Mouse (Mus musculus) heart, embryonic 16.5 days (tissue): ENCODE measurements at regions not wholly inside any gene's neighbourhood (a gene's known extent, or its start where the extent isn't known, plus 50 kb on each side); places are given as distances from the start of the nearest gene placed in this dataset.

Source experiments
- ATAC-seq: fragments of 200-750 bp; cut with Nextera tagmentation; replicated peaks from 2 replicates; pipeline ENCODE4 v1.8.0; 2017; ENCODE audit warnings: moderate number of reproducible peaks; ENCODE audit not compliant: insufficient read depth, low FRiP score; ENCODE audit errors: extremely low read depth
- H3K27ac ChIP-seq: fragments of 300-500 bp; sonication (generic); 2 replicates; pipeline ENCODE4 v1.5.1; 2014; ENCODE audit warnings: mild to moderate bottlenecking, low read length, control low read depth, moderate library complexity
- H3K27me3 ChIP-seq: fragments of 300-500 bp; sonication (generic); 2 replicates; pipeline ENCODE4 v1.6.1; 2014; ENCODE audit warnings: low read length, mixed read lengths; ENCODE audit not compliant: control insufficient read depth, insufficient read depth
- H3K36me3 ChIP-seq: fragments of 300-500 bp; sonication (generic); 2 replicates; pipeline ENCODE4 v1.6.1; 2014; ENCODE audit not compliant: control insufficient read depth, insufficient read depth
- H3K4me1 ChIP-seq: fragments of 300-500 bp; sonication (generic); 2 replicates; pipeline ENCODE4 v1.6.1; 2014; ENCODE audit warnings: low read length, mixed read lengths; ENCODE audit not compliant: control insufficient read depth, insufficient read depth
- H3K4me2 ChIP-seq: fragments of 300-500 bp; sonication (generic); 2 replicates; pipeline ENCODE4 v1.6.1; 2014; ENCODE audit warnings: low read depth, mild to moderate bottlenecking, control low read depth, low read length
- H3K4me3 ChIP-seq: fragments of 300-500 bp; sonication (generic); 2 replicates; pipeline ENCODE4 v1.5.1; 2014; ENCODE audit warnings: mild to moderate bottlenecking, control low read depth, low read length
- H3K9ac ChIP-seq: fragments of 300-500 bp; sonication (generic); 2 replicates; pipeline ENCODE4 v1.6.1; 2014; ENCODE audit warnings: low read length, control low read depth
- H3K9me3 ChIP-seq: fragments of 300-500 bp; sonication (generic); replicated peaks from 2 replicates; pipeline ENCODE4 v1.6.1; 2016; ENCODE audit warnings: low read length; ENCODE audit not compliant: control insufficient read depth
- WGBS: fragments of 180-500 bp; shearing (Covaris S2); extraction: QIAGEN DNeasy Blood & Tissue Kit; methylation state at CpG from one replicate; pipeline ENCODE4 v1.1.7; 2014; 5-methylcytosine and 5-hydroxymethylcytosine counted together

GRCm38 (mm10) chr11:79805981-79806415 is 156.2 kb downstream of the Utp6 start:
- Histone ChIP-seq H3K9me3 (peaks cover 8% of the 10 kb centered on the region), H3K36me3 (no peaks in the 10 kb centered on the region), H3K4me2 (no peak overlapping the region), H3K4me1 (peaks cover 17% of the 10 kb centered on the region), H3K4me3 (no peak overlapping the region), H3K27ac (peak overlapping the region; percentile 56), H3K9ac (no peak overlapping the region), H3K27me3 (no peaks in the 10 kb centered on the region)
- 48% methylated on average over 10 of the region's 10 CpGs for WGBS
- peak; percentile 50 for ATAC-seq

- WGBS = 69% methylated on average over 2 of the region's 2 CpGs
- Histone ChIP-seq H3K27ac (no peak overlapping the region), H3K4me1 (peaks cover 17% of the 10 kb centered on the region), H3K4me2 (no peak overlapping the region), H3K9me3 (peaks cover 8% of the 10 kb centered on the region), H3K9ac (no peak overlapping the region), H3K27me3 (no peaks in the 10 kb centered on the region), H3K36me3 (no peaks in the 10 kb centered on the region), H3K4me3 (no peak overlapping the region)
- no peak for ATAC-seq
Observed at GRCm38 (mm10) chr11:79803971-79804370, 158.2 kb downstream of the Utp6 start.

- ATAC-seq = no peak
- no peaks in the 10 kb centered on the region for H3K27me3 ChIP-seq
- H3K27ac ChIP-seq = no peak overlapping the region
- no peak overlapping the region for H3K4me3 ChIP-seq
- no peak overlapping the region for H3K4me2 ChIP-seq
- peaks cover 17% of the 10 kb centered on the region for H3K4me1 ChIP-seq
- no peaks in the 10 kb centered on the region for H3K36me3 ChIP-seq
- no peak overlapping the region for H3K9ac ChIP-seq
- peaks cover 8% of the 10 kb centered on the region for H3K9me3 ChIP-seq
- WGBS = 65% methylated on average over 5 of the region's 5 CpGs
Observed at GRCm38 (mm10) chr11:79803006-79803405, 159.2 kb downstream of the Utp6 start.

GRCm38 (mm10) chr11:79802566-79802965 is 159.6 kb downstream of the Utp6 start:
- Histone ChIP-seq H3K4me1 (peaks cover 17% of the 10 kb centered on the region), H3K27ac (no peak overlapping the region), H3K27me3 (no peaks in the 10 kb centered on the region), H3K36me3 (no peaks in the 10 kb centered on the region), H3K4me3 (no peak overlapping the region), H3K9me3 (peaks cover 8% of the 10 kb centered on the region), H3K9ac (no peak overlapping the region), H3K4me2 (no peak overlapping the region)
- no peak for ATAC-seq
- WGBS = 82% methylated on average over 13 of the region's 13 CpGs

- H3K27me3 ChIP-seq = no peaks in the 10 kb centered on the region
- no peaks in the 10 kb centered on the region for H3K36me3 ChIP-seq
- H3K4me2 ChIP-seq = no peak overlapping the region
- H3K9ac ChIP-seq = no peak overlapping the region
- no peak overlapping the region for H3K4me3 ChIP-seq
- H3K27ac ChIP-seq = no peak overlapping the region
- WGBS = 65% methylated on average over 8 of the region's 8 CpGs
- no peaks in the 10 kb centered on the region for H3K4me1 ChIP-seq
- H3K9me3 ChIP-seq = peaks cover 8% of the 10 kb centered on the region
- no peak for ATAC-seq
Observed at GRCm38 (mm10) chr11:79800256-79800655, 161.9 kb downstream of the Utp6 start.

GRCm38 (mm10) chr11:79788251-79788741 is 173.9 kb downstream of the Utp6 start:
- Histone ChIP-seq H3K4me2 (no peak overlapping the region), H3K9me3 (no peaks in the 10 kb centered on the region), H3K27ac (no peak overlapping the region), H3K36me3 (no peaks in the 10 kb centered on the region), H3K27me3 (no peaks in the 10 kb centered on the region), H3K4me1 (peaks cover 27% of the 10 kb centered on the region), H3K4me3 (no peak overlapping the region), H3K9ac (no peak overlapping the region)
- ATAC-seq = no peak
- WGBS = 84% methylated on average over 3 of the region's 3 CpGs

GRCm38 (mm10) chr11:79787766-79788165 is 174.4 kb downstream of the Utp6 start:
- WGBS = 80% methylated on average over 1 of the region's 1 CpGs

GRCm38 (mm10) chr11:79784071-79784470 is 178.1 kb downstream of the Utp6 start:
- H3K36me3 ChIP-seq = no peaks in the 10 kb centered on the region
- no peaks in the 10 kb centered on the region for H3K27me3 ChIP-seq
- no peak overlapping the region for H3K27ac ChIP-seq
- no peak for ATAC-seq
- H3K4me1 ChIP-seq = peaks cover 18% of the 10 kb centered on the region
- H3K4me3 ChIP-seq = no peak overlapping the region
- no peaks in the 10 kb centered on the region for H3K9me3 ChIP-seq
- H3K4me2 ChIP-seq = no peak overlapping the region
- WGBS = 63% methylated on average over 3 of the region's 3 CpGs
- no peak overlapping the region for H3K9ac ChIP-seq

More at GRCm38 (mm10) chr11:79787766-79788165, 174.4 kb downstream of the Utp6 start:
- H3K36me3 ChIP-seq = no peaks in the 10 kb centered on the region
- H3K9me3 ChIP-seq = no peaks in the 10 kb centered on the region
- H3K4me3 ChIP-seq = no peak overlapping the region
- H3K9ac ChIP-seq = no peak overlapping the region
- H3K4me2 ChIP-seq = no peak overlapping the region
- no peak for ATAC-seq
- peaks cover 25% of the 10 kb centered on the region for H3K4me1 ChIP-seq
- H3K27ac ChIP-seq = no peak overlapping the region
- no peaks in the 10 kb centered on the region for H3K27me3 ChIP-seq

GRCm38 (mm10) chr11:79781966-79782365 is 180.2 kb downstream of the Utp6 start:
- Histone ChIP-seq H3K27me3 (no peaks in the 10 kb centered on the region), H3K9me3 (no peaks in the 10 kb centered on the region), H3K9ac (no peak overlapping the region), H3K36me3 (no peaks in the 10 kb centered on the region), H3K4me1 (peaks cover 24% of the 10 kb centered on the region), H3K4me2 (no peak overlapping the region), H3K27ac (no peak overlapping the region), H3K4me3 (no peak overlapping the region)
- 78% methylated on average over 5 of the region's 5 CpGs for WGBS
- no peak for ATAC-seq
